Mouse (Mus musculus) heart, postnatal 14 days (tissue): ENCODE data around the gene Zfand4. TPM values are rescaled to one million over a fixed set of nuclear protein-coding genes. Genes with fewer than 3 reads are reported as not detected.

Source experiments
- DNase-seq, 2 experiments: peaks; one replicate each; pipeline ENCODE4 v3.0.0; 2021 to 2022
- intact Hi-C: fragments of 180-260 bp; cut with DNase I; formaldehyde crosslinking; loops from one replicate; pipeline ENCODE4 v1.15.1; 2025
- total RNA-seq, 2 experiments: library from RNA; stranded (reverse); gene quantifications; 2 replicates each; pipeline ENCODE4 v1.2.3; 2021

Zfand4 gene
- total RNA-seq, 2 experiments from 2014 or later, result 2.7 to 3.2 TPM

DNA sequence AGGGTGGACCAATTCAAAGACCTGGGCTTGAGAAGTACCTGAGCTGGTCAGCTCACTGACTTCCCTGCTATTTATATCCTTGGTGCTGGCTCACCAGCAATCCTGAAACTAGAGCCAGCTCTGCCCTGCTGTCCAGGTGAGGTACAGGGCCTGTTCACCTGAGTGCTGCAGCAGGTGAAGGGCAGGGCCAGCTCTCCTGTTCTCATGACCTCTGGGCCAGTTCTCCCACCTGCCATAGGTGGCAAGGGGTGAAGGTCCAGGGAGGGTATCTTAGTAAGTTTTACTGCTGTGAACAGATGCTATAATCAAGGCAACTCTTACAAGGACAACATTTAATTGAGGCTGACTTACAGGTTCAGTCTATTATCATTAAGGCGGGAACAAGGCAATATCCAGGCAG is 105.8 kb downstream of the Zfand4 start:
- intact Hi-C loops, result no loop called here
- DNase-seq, result no peak

DNA sequence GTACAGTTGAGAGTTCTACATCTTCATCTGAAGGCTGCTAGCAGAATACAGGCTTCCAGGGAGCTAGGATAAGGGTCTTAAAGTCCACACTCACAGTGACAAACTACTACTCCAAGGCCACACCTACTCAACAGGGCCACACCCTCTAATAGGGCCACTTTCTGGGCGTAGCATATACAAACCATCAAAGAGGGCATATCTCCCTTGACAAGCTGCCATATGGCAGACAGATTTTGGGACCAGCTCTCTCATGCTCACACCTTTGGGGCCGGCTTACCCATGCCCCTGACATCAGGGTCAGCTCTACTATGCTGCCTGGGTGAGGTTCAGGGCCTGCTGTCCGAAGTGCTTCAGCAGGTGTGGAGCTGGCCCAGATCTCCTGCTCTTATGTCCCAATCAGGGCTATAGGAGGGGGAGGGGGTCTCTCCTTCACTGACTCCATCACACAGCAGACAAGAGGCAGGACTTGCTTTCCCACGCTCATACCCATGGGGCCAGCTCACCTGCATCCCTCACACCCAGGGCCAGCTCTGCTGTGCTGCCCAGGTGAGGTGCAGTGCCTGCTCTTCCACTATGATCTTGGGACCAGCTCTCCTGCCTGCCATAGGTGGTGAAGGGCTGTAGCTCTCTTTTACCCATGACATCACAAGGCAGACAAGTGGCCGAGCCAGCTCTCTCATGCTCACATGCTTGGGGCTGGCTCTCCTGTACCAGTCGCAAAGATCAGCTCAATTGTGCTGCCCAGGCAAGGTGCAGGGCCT is 106.4 kb downstream of the Zfand4 start:
- DNase-seq, result no peak
- intact Hi-C loops, result no loop called here

DNA sequence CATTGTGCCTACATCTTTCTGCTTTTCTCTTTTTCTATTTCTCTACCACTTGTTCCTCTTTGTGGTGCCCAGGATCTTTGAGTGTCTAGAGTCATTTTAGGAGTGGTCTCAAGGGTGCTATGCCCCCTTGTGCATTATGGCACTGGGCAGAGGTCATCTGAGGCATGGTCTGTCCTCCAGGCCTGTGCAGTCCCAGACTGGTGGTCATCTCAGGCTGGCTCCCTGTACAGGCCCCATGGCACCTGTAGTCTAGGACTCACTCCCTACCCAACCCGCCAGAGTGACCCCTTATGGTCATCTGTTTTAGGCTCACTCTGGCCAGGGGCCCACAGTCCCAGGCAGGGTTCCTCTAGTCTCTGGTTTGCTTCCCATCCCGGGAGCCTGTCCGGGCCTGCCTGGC is 107.5 kb downstream of the Zfand4 start:
- no peak for DNase-seq
- intact Hi-C loops, result no loop called here

DNA sequence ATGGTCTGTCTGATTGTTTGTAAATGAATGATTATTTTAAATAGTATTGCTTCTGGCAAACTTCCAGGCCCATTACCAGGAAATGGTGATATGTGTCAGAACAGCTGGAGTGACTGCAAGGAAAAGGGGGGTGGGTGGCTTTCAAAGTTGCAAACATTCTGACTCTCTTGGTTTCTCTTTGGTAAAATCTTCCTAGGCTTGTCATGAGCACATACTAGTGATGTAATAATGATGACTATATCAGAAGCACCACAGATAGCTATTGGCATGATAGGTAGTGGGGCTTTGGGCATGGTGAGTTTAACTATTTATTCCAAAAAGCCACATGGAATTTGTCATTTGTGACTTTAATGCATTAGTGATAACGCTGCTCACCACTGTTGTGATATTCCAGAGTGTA is 110.1 kb downstream of the Zfand4 start:
- DNase-seq, result no peak
- intact Hi-C loops, result no loop called here

DNA sequence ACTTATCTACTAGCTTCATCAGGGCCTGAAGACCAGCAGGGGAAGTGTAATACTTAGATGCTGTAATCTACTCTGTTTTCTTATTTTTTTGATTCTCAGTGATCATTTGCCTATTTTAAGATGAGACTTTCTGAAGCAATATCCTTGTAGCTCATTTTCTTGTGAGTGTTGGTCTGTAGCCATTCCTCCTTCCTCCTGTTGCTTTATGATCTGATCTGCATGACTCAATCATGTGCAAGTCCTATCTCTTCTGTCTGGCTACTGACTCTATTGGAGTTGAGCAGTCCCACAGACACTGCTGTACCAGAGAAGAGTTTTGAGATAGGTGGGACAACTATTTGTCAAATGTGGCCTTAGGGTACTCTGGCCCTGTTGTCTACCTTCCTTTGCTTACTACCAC is 110.6 kb downstream of the Zfand4 start:
- DNase-seq, result no peak
- intact Hi-C loops, result no loop called here

DNA sequence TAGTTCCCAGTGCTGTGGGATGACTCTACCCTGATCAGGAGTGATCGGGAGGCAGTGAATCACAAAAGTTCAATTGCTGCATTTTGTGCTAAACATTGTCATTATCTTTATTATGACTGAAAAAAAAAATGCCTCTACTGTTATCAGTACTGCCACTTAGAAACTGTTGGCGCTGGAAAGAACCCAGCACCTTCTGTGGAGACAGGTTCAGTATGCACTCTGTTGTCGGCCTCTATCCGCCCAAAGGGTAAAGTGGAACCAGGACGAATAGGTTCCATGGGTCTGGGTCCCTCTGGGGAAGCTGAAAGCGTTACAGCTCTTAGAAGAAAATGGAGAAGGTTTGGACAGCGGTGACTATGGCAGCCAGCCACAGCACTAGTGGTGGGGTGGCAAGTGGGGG is 114.9 kb downstream of the Zfand4 start:
- intact Hi-C loops, result no loop called here
- no peak for DNase-seq

Other genes with a start within 250 kb of the Zfand4 start
- gene Tmcc1, start 70.7 kb upstream of the Zfand4 start, total RNA-seq, result 10 to 100 TPM; 28.7 to 31.2 TPM
- gene Washc2, start 56.2 kb upstream of the Zfand4 start, total RNA-seq, result 10 to 100 TPM; 29.8 to 31.9 TPM
- 10 to 100 TPM; 39.5 to 46.6 TPM for gene March8, start 73.8 kb downstream of the Zfand4 start, total RNA-seq
- 1 to 10 TPM; 5.6 to 7.2 TPM for gene Alox5, start 197.0 kb downstream of the Zfand4 start, total RNA-seq
- gene Olfr211, start 224.9 kb downstream of the Zfand4 start, total RNA-seq, result not detected
- gene Olfr212, start 242.3 kb downstream of the Zfand4 start, total RNA-seq, result not detected